Mouse (Mus musculus): ENCODE results near the gene Snip1. TPM values are rescaled to one million over a fixed set of nuclear protein-coding genes. Genes with fewer than 3 reads are reported as not detected.

The Snip1 gene
- polyA plus RNA-seq, 1 experiment from 2014 or later = 30.5 TPM

- no peaks in the 10 kb centered on the region for H3K27me3 ChIP-seq
- no peak overlapping the region for H3K4me3 ChIP-seq
- H3K4me2 ChIP-seq = no peak overlapping the region
- peaks cover 48% of the 10 kb centered on the region for H3K36me3 ChIP-seq
- no peaks in the 10 kb centered on the region for H3K9me3 ChIP-seq
- no peaks in the 10 kb centered on the region for H3K4me1 ChIP-seq
- H3K27ac ChIP-seq = no peak overlapping the region
- 92% methylated on average over 9 of the region's 9 CpGs for WGBS
- H3K9ac ChIP-seq = no peak overlapping the region
- no peak for ATAC-seq (ENCODE audit: insufficient number of reproducible peaks, low FRiP score, low TSS enrichment, low read depth)
These were observed 38.9 kb downstream of the Snip1 start for GRCm38 (mm10) chr4:125105354-125105753.

GRCm38 (mm10) chr4:125114638-125115037, 48.2 kb downstream of the Snip1 start:
- 5% methylated on average over 6 of the region's 6 CpGs for WGBS
- H3K27ac ChIP-seq = peak overlapping the region; percentile 71

GRCm38 (mm10) chr4:125115081-125115480, 48.6 kb downstream of the Snip1 start:
- no peak overlapping the region for H3K4me3 ChIP-seq
- H3K9ac ChIP-seq = no peak overlapping the region
- H3K4me2 ChIP-seq = 0 out of 2 replicates have a peak overlapping the region, but pooled peaks have one; percentile 10
- H3K4me1 ChIP-seq = peaks cover 26% of the 10 kb centered on the region
- ATAC-seq (ENCODE audit: insufficient number of reproducible peaks, low FRiP score, low TSS enrichment, low read depth) = no peak
- peak overlapping the region; percentile 71 for H3K27ac ChIP-seq
- 75% methylated on average over 4 of the region's 4 CpGs for WGBS
- peaks cover 25% of the 10 kb centered on the region; the same call in 1 of the 2 replicates for H3K36me3 ChIP-seq
- no peaks in the 10 kb centered on the region for H3K9me3 ChIP-seq
- no peaks in the 10 kb centered on the region for H3K27me3 ChIP-seq

More at GRCm38 (mm10) chr4:125114638-125115037, 48.2 kb downstream of the Snip1 start:
- Histone ChIP-seq H3K36me3 (peaks cover 25% of the 10 kb centered on the region), H3K27me3 (no peaks in the 10 kb centered on the region), H3K4me3 (no peak overlapping the region), H3K4me2 (0 out of 2 replicates have a peak overlapping the region, but pooled peaks have one; percentile 10), H3K9me3 (no peaks in the 10 kb centered on the region), H3K9ac (no peak overlapping the region), H3K4me1 (peaks cover 26% of the 10 kb centered on the region)
- peak; percentile 9; the same call in 1 of the 2 replicates for ATAC-seq (ENCODE audit: insufficient number of reproducible peaks, low FRiP score, low TSS enrichment, low read depth)

GRCm38 (mm10) chr4:125115710-125116089, 49.2 kb downstream of the Snip1 start:
- H3K4me2 ChIP-seq = no peak overlapping the region
- H3K27ac ChIP-seq = peak overlapping the region; percentile 40
- 25% methylated on average over 6 of the region's 6 CpGs for WGBS
- no peaks in the 10 kb centered on the region for H3K27me3 ChIP-seq
- H3K9me3 ChIP-seq = no peaks in the 10 kb centered on the region
- peaks cover 23% of the 10 kb centered on the region; the same call in 1 of the 2 replicates for H3K36me3 ChIP-seq
- ATAC-seq (ENCODE audit: insufficient number of reproducible peaks, low FRiP score, low TSS enrichment, low read depth) = no peak
- no peak overlapping the region for H3K4me3 ChIP-seq
- no peak overlapping the region for H3K9ac ChIP-seq
- H3K4me1 ChIP-seq = peaks cover 26% of the 10 kb centered on the region

- Histone ChIP-seq H3K4me3 (no peak overlapping the region), H3K27me3 (no peaks in the 10 kb centered on the region), H3K27ac (peak overlapping the region; percentile 40), H3K4me2 (no peak overlapping the region), H3K4me1 (peaks cover 26% of the 10 kb centered on the region), H3K36me3 (peaks cover 18% of the 10 kb centered on the region; the same call in 1 of the 2 replicates), H3K9me3 (no peaks in the 10 kb centered on the region), H3K9ac (no peak overlapping the region)
- no peak for ATAC-seq (ENCODE audit: insufficient number of reproducible peaks, low FRiP score, low TSS enrichment, low read depth)
- WGBS = 57% methylated on average over 9 of the region's 9 CpGs
These were observed 49.8 kb downstream of the Snip1 start for GRCm38 (mm10) chr4:125116090-125116861.

GRCm38 (mm10) chr4:125116929-125117328, 50.5 kb downstream of the Snip1 start:
- no peak for ATAC-seq (ENCODE audit: insufficient number of reproducible peaks, low FRiP score, low TSS enrichment, low read depth)
- H3K9ac ChIP-seq = no peak overlapping the region
- WGBS = 71% methylated on average over 13 of the region's 13 CpGs
- no peak overlapping the region for H3K4me2 ChIP-seq
- H3K4me1 ChIP-seq = peaks cover 26% of the 10 kb centered on the region
- H3K9me3 ChIP-seq = no peaks in the 10 kb centered on the region
- H3K36me3 ChIP-seq = peaks cover 11% of the 10 kb centered on the region; the same call in 1 of the 2 replicates
- no peak overlapping the region for H3K4me3 ChIP-seq
- H3K27ac ChIP-seq = no peak overlapping the region
- no peaks in the 10 kb centered on the region for H3K27me3 ChIP-seq

GRCm38 (mm10) chr4:125117902-125118320, 51.4 kb downstream of the Snip1 start:
- H3K27ac ChIP-seq = no peak overlapping the region
- ATAC-seq (ENCODE audit: insufficient number of reproducible peaks, low FRiP score, low TSS enrichment, low read depth) = no peak
- peaks cover 10% of the 10 kb centered on the region; the same call in 1 of the 2 replicates for H3K36me3 ChIP-seq
- H3K4me3 ChIP-seq = no peak overlapping the region
- peaks cover 33% of the 10 kb centered on the region for H3K4me1 ChIP-seq
- H3K4me2 ChIP-seq = no peak overlapping the region
- H3K9me3 ChIP-seq = no peaks in the 10 kb centered on the region
- H3K27me3 ChIP-seq = no peaks in the 10 kb centered on the region
- 74% methylated on average over 7 of the region's 7 CpGs for WGBS
- H3K9ac ChIP-seq = no peak overlapping the region

- WGBS = 35% methylated on average over 10 of the region's 10 CpGs
These were observed 52.6 kb downstream of the Snip1 start for GRCm38 (mm10) chr4:125119070-125119469.

GRCm38 (mm10) chr4:125119721-125120120, 53.2 kb downstream of the Snip1 start:
- H3K4me3 ChIP-seq = no peak overlapping the region
- peaks cover 10% of the 10 kb centered on the region; the same call in 1 of the 2 replicates for H3K36me3 ChIP-seq
- peaks cover 39% of the 10 kb centered on the region for H3K4me1 ChIP-seq
- H3K4me2 ChIP-seq = no peak overlapping the region
- no peak for ATAC-seq (ENCODE audit: insufficient number of reproducible peaks, low FRiP score, low TSS enrichment, low read depth)
- H3K9ac ChIP-seq = no peak overlapping the region
- no peaks in the 10 kb centered on the region for H3K9me3 ChIP-seq
- no peak overlapping the region for H3K27ac ChIP-seq
- WGBS = 92% methylated on average over 11 of the region's 11 CpGs
- H3K27me3 ChIP-seq = no peaks in the 10 kb centered on the region

More at GRCm38 (mm10) chr4:125119070-125119469, 52.6 kb downstream of the Snip1 start:
- no peak overlapping the region for H3K9ac ChIP-seq
- no peak for ATAC-seq (ENCODE audit: insufficient number of reproducible peaks, low FRiP score, low TSS enrichment, low read depth)
- H3K4me1 ChIP-seq = peaks cover 40% of the 10 kb centered on the region
- no peak overlapping the region for H3K4me3 ChIP-seq
- no peaks in the 10 kb centered on the region for H3K27me3 ChIP-seq
- H3K36me3 ChIP-seq = peaks cover 10% of the 10 kb centered on the region; the same call in 1 of the 2 replicates
- H3K27ac ChIP-seq = no peak overlapping the region
- no peaks in the 10 kb centered on the region for H3K9me3 ChIP-seq
- no peak overlapping the region for H3K4me2 ChIP-seq

- peak overlapping the region; percentile 65 for H3K27ac ChIP-seq
- H3K27me3 ChIP-seq = no peaks in the 10 kb centered on the region
- H3K4me2 ChIP-seq = 0 out of 2 replicates have a peak overlapping the region, but pooled peaks have one; percentile 24
These were observed 56.2 kb downstream of the Snip1 start for GRCm38 (mm10) chr4:125122431-125123278.

GRCm38 (mm10) chr4:125123279-125123671, 56.8 kb downstream of the Snip1 start:
- H3K36me3 ChIP-seq = peaks cover 10% of the 10 kb centered on the region; the same call in 1 of the 2 replicates
- 0 out of 2 replicates have a peak overlapping the region, but pooled peaks have one; percentile 24 for H3K4me2 ChIP-seq
- WGBS = 68% methylated on average over 7 of the region's 7 CpGs
- H3K4me1 ChIP-seq = peaks cover 36% of the 10 kb centered on the region
- H3K9ac ChIP-seq = no peak overlapping the region
- 0 out of 2 replicates have a peak, but pooled peaks cover under 1% of the 10 kb centered on the region for H3K27me3 ChIP-seq
- no peak for ATAC-seq (ENCODE audit: insufficient number of reproducible peaks, low FRiP score, low TSS enrichment, low read depth)
- no peak overlapping the region for H3K4me3 ChIP-seq
- peak overlapping the region; percentile 65 for H3K27ac ChIP-seq
- H3K9me3 ChIP-seq = no peaks in the 10 kb centered on the region

More at GRCm38 (mm10) chr4:125122431-125123278, 56.2 kb downstream of the Snip1 start:
- 18% methylated on average over 16 of the region's 16 CpGs for WGBS
- Histone ChIP-seq H3K4me1 (peaks cover 32% of the 10 kb centered on the region), H3K9me3 (no peaks in the 10 kb centered on the region), H3K9ac (no peak overlapping the region), H3K36me3 (peaks cover 10% of the 10 kb centered on the region; the same call in 1 of the 2 replicates), H3K4me3 (no peak overlapping the region)
- ATAC-seq (ENCODE audit: insufficient number of reproducible peaks, low FRiP score, low TSS enrichment, low read depth) = no peak
